Mouse (Mus musculus) C2C12 (cell line): ENCODE data around the gene Eps8l1.

Experiments
- CEBPB ChIP-seq: IDR thresholded peaks from one replicate; pipeline ENCODE4 v1.6.1; 2011; ENCODE audit warnings: low read depth, mild to moderate bottlenecking, control low read depth, moderate library complexity
- CTCF ChIP-seq: IDR thresholded peaks from one replicate; pipeline ENCODE4 v1.5.1; 2011; ENCODE audit not compliant: control insufficient read depth, insufficient read depth, insufficient read length
- FOSL1 ChIP-seq: IDR thresholded peaks from one replicate; pipeline ENCODE4 v1.8.0; 2011; ENCODE audit warnings: mild to moderate bottlenecking, low read length; ENCODE audit not compliant: poor library complexity, insufficient read depth, severe bottlenecking
- MAX ChIP-seq: IDR thresholded peaks from one replicate; pipeline ENCODE4 v1.6.1; 2011; ENCODE audit warnings: mild to moderate bottlenecking, control low read depth
- MYOD1 ChIP-seq: IDR thresholded peaks from one replicate; pipeline ENCODE4 v1.6.1; 2011; ENCODE audit warnings: low read depth; ENCODE audit not compliant: control insufficient read depth, insufficient read length
- MYOG ChIP-seq: IDR thresholded peaks from one replicate; pipeline ENCODE4 v1.6.1; 2011; ENCODE audit not compliant: control insufficient read depth, insufficient read length; ENCODE audit errors: extremely low read depth
- USF1 ChIP-seq: IDR thresholded peaks from one replicate; pipeline ENCODE4 v1.6.1; 2011; ENCODE audit warnings: low read depth, mild to moderate bottlenecking, control low read depth, moderate library complexity

- TF ChIP-seq USF1 (peak; percentile 37), CTCF (no peak), MAX (no peak), MYOG (no peak), MYOD1 (no peak), CEBPB (no peak), FOSL1 (no peak)
Observed at GRCm38 (mm10) chr7:4492284-4493224, 32.1 kb downstream of the Eps8l1 start.
